Mouse (Mus musculus) mature B cell (primary cell): Measurements from ENCODE around the gene Atp6v0a4.

Experiments
- in situ Hi-C: fragments of 300-500 bp; cut with MboI; formaldehyde crosslinking; loops from 2 replicates; pipeline ENCODE4 v1.14.3; 2019

Atp6v0a4 gene

DNA sequence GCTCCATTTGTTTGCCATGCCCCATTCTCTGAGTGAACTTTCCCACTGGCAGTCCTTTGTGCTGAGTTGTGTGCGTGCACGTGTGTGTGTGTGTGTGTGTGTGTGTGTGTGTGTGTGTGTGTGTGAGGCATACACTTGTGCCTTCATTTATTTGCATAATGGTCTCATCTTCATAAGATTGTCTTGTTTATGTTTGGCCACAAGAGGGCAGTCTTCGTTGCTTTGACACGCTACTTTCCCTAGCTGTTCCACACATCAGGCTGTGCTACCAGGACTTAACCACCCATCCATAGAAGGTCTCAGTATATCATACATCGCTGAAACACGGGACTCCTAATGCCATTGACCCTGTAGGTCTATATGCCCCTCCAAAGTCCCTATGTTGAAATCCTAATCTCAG, 116.9 kb downstream of the Atp6v0a4 start:
- in situ Hi-C loops: no loop called here
